Mouse (Mus musculus): ENCODE data around the gene Olfr745. TPM values are rescaled to one million over a fixed set of nuclear protein-coding genes. Genes with fewer than 3 reads are reported as not detected.

Olfr745 gene
- not detected in 2 replicates for polyA plus RNA-seq (2012; rRNA removed)

GRCm38 (mm10) chr14:50639088-50639487 is at the start of gene Olfr745:
Olfr745 (plus strand) TSS chr14:50639388.

GRCm38 (mm10) chr14:50614579-50614978 is 24.6 kb upstream of the Olfr745 start, which contains the start of gene Olfr744:
Olfr744 (plus strand) TSS chr14:50614879.

GRCm38 (mm10) chr14:50646783-50647182 is 7.6 kb downstream of the Olfr745 start, which contains the start of gene Olfr746:
Olfr746 (plus strand) TSS chr14:50647083.

GRCm38 (mm10) chr14:50693106-50693505 is 53.9 kb downstream of the Olfr745 start, which contains the start of gene Olfr747:
Olfr747 (minus strand) TSS chr14:50693206.

Other genes with a start within 250 kb of the Olfr745 start
- not detected in 2 replicates for gene Olfr738, start 231.8 kb upstream of the Olfr745 start, polyA plus RNA-seq (2012; rRNA removed)
- gene Olfr739, start 220.8 kb upstream of the Olfr745 start, polyA plus RNA-seq (2012; rRNA removed) = not detected in 2 replicates
- not detected in 2 replicates for gene Olfr740, start 193.8 kb upstream of the Olfr745 start, polyA plus RNA-seq (2012; rRNA removed)
- not detected in 2 replicates for gene Olfr741, start 166.7 kb upstream of the Olfr745 start, polyA plus RNA-seq (2012; rRNA removed)
- gene Olfr742, start 135.8 kb upstream of the Olfr745 start, polyA plus RNA-seq (2012; rRNA removed) = not detected in 2 replicates
- gene Olfr743, start 117.5 kb upstream of the Olfr745 start, polyA plus RNA-seq (2012; rRNA removed) = not detected in 2 replicates
- gene Olfr744, start 24.5 kb upstream of the Olfr745 start, polyA plus RNA-seq (2012; rRNA removed) = not detected in 2 replicates
- not detected in 2 replicates for gene Olfr746, start 7.7 kb downstream of the Olfr745 start, polyA plus RNA-seq (2012; rRNA removed)
- gene Olfr747, start 53.8 kb downstream of the Olfr745 start, polyA plus RNA-seq (2012; rRNA removed) = not detected in 2 replicates
- gene Olfr748, start 68.0 kb downstream of the Olfr745 start, polyA plus RNA-seq (2012; rRNA removed) = not detected in 2 replicates
- not detected in 2 replicates for gene Olfr749, start 105.7 kb downstream of the Olfr745 start, polyA plus RNA-seq (2012; rRNA removed)
- gene Ttc5, start 146.1 kb downstream of the Olfr745 start, polyA plus RNA-seq (2012; rRNA removed) = 110 and 120 TPM in 2 replicates
- gene Ccnb1ip1, start 168.3 kb downstream of the Olfr745 start, polyA plus RNA-seq (2012; rRNA removed) = 0.05 TPM in 1 of 2 replicates, not detected in the other
- 64.8 and 70.7 TPM in 2 replicates for gene Parp2, start 168.5 kb downstream of the Olfr745 start, polyA plus RNA-seq (2012; rRNA removed)
- gene Tep1, start 231.2 kb downstream of the Olfr745 start, polyA plus RNA-seq (2012; rRNA removed) = 3.6 and 4.7 TPM in 2 replicates